ENCODE assay signal across 21 mouse cellular contexts in the genomic region with DNA sequence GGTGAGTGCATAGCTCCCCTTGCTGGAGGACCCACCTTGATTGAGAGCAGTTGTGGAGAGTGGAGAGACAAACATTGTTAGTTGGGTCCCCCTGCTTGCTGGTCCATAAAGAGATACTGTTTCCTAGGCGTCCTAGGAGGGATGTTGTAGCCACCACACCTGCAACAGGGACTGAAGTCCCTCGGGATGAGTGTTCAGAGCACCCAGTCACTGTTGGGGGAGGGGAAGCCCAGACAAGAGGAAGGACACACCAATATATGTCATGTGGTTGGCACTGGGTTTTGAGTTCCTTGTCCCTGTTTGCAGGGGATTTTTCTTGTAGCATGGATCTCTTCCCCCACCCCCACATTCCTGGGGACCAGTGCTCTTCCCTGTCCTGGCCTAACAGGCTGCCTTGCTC. TPM values are rescaled to one million over a fixed set of nuclear protein-coding genes. Genes with fewer than 3 reads are reported as not detected.
DNase-seq lines count a peak whose midpoint lies in the region; ATAC-seq and TF ChIP-seq lines count a peak whose summit lies in the region.
"Had no signal": no experiment of that assay in that cellular context is flagged by ENCODE, and none has a peak within 500 bp of the region (broad histone marks: within the 10 kb centered on the region; RNA-seq: fewer than 3 reads in every experiment).

No protein-coding gene starts in this region.

- peaks cover 47% of the 10 kb centered on the region for H3K4me1 ChIP-seq in megakaryocyte, embryonic 14.5 days
- H3K4me1 ChIP-seq in CH12.LX (ENCODE audit: control insufficient read depth in 1 of 2, insufficient read depth in 2 of 2) = peaks cover 8 to 38% of the 10 kb centered on the region in 2 experiments

- no peak for TF ChIP-seq POLR2A in CH12.LX (IDR thresholded peaks at IDR 0.05; ENCODE audit: low read depth, low read length)

- TF ChIP-seq EP300 in CH12.LX (IDR thresholded peaks at IDR 0.05; ENCODE audit: low read length) = no peak

- no peak for TF ChIP-seq CTCF in CH12.LX (conservative IDR thresholded peaks at IDR 0.05 in 1 of 2, IDR thresholded peaks at IDR 0.05 in 1 of 2; ENCODE audit: low read depth in 2 of 2, low read length in 2 of 2)

- no peaks in the 10 kb centered on the region for H3K27me3 ChIP-seq in megakaryocyte, embryonic 14.5 days (replicated peaks)
- H3K27me3 ChIP-seq in CH12.LX (replicated peaks) = no peaks in the 10 kb centered on the region
- H3K27me3 ChIP-seq: embryonic facial prominence, embryonic 12.5 days; forebrain, embryonic 13.5 days; forebrain, embryonic 15.5 days had no signal

- no peak overlapping the region for H3K4me2 ChIP-seq in CH12.LX (ENCODE audit: insufficient read depth, low read depth, poor library complexity, severe bottlenecking)
- H3K4me2 ChIP-seq: embryonic facial prominence, embryonic 12.5 days; forebrain, embryonic 13.5 days; forebrain, embryonic 15.5 days had no signal

- H3K9me3 ChIP-seq in megakaryocyte, embryonic 14.5 days = no peaks in the 10 kb centered on the region
- H3K9me3 ChIP-seq in CH12.LX (replicated peaks; ENCODE audit: low read length) = no peaks in the 10 kb centered on the region
- H3K9me3 ChIP-seq: embryonic facial prominence, embryonic 10.5 days; embryonic facial prominence, embryonic 12.5 days; forebrain, embryonic 13.5 days; forebrain, embryonic 15.5 days had no signal

- peak; percentile 4 for TF ChIP-seq RAD21 in CH12.LX (IDR thresholded peaks at IDR 0.05; ENCODE audit: low read depth, low read length)

- peaks cover 96% of the 10 kb centered on the region for H3K36me3 ChIP-seq in megakaryocyte, embryonic 14.5 days (replicated peaks; ENCODE audit: low read length)
- peaks cover 77 to 100% of the 10 kb centered on the region in 2 experiments for H3K36me3 ChIP-seq in CH12.LX (replicated peaks in 1 of 2; ENCODE audit: control insufficient read depth in 1 of 2, insufficient read depth in 1 of 2, low read length in 1 of 2)
- H3K36me3 ChIP-seq: embryonic facial prominence, embryonic 10.5 days; embryonic facial prominence, embryonic 12.5 days; forebrain, embryonic 15.5 days had no signal

- DNase-seq in heart, adult 11 months = peak; percentile 78
- DNase-seq in heart, postnatal 25 days (ENCODE audit: low spot score) = no peak
- DNase-seq in CH12.LX (ENCODE audit: extremely low read depth) = peak; percentile 52
- no peak for DNase-seq in right cerebral cortex, postnatal 14 days
- DNase-seq: adrenal gland, adult 2 months; adrenal gland, postnatal 10 days; adrenal gland, postnatal 25 days; B cell, adult 2 months; cerebellum, adult 11 months; cerebellum, adult 18-20 months; cerebellum, adult 8-10 months; cerebellum, adult 9-11 months; cerebellum, postnatal 25 days; forebrain, postnatal 0 days had no signal

- in situ Hi-C loops in CH12.LX (cut with MboI; ENCODE audit: low pct_ligation_motif_present, low pct_unique_long_range_greater_than_20kb, low sequenced_read_pairs) = no loop called here

- no peak overlapping the region for H3K9ac ChIP-seq in CH12.LX (ENCODE audit: insufficient read depth, low read depth)
- H3K9ac ChIP-seq: embryonic facial prominence, embryonic 12.5 days; forebrain, embryonic 13.5 days; forebrain, embryonic 15.5 days; forebrain, postnatal 0 days had no signal

- H3K27ac ChIP-seq in CH12.LX (ENCODE audit: insufficient read depth, low read depth) = no peak overlapping the region
- H3K27ac ChIP-seq: embryonic facial prominence, embryonic 10.5 days; embryonic facial prominence, embryonic 12.5 days; forebrain, embryonic 13.5 days; forebrain, embryonic 15.5 days had no signal

- dilution Hi-C loops in CH12.LX (cut with MboI; ENCODE audit: extremely low pct_ligation_motif_present, extremely low pct_unique_long_range_greater_than_20kb, low sequenced_read_pairs) = no loop called here

- intact Hi-C loops in heart, postnatal 25 days (cut with DNase I) = no loop called here

- peak overlapping the region; percentile 18 for H3K4me3 ChIP-seq in megakaryocyte, embryonic 14.5 days (replicated peaks)
- H3K4me3 ChIP-seq in CH12.LX (replicated peaks in 1 of 3; ENCODE audit: low read depth in 2 of 3, low read length in 2 of 3, poor library complexity in 1 of 3) = no peak overlapping the region
- H3K4me3 ChIP-seq: embryonic facial prominence, embryonic 10.5 days; embryonic facial prominence, embryonic 12.5 days; forebrain, embryonic 13.5 days; forebrain, embryonic 15.5 days had no signal

- no peak for ATAC-seq in megakaryocyte, adult 5-6 weeks (ENCODE audit: poor library complexity, severe bottlenecking)
- ATAC-seq: CD4-positive, CD25-positive, alpha-beta regulatory T cell, adult 4 months; forebrain, embryonic 13.5 days; forebrain, embryonic 15.5 days; forebrain, postnatal 0 days had no signal

- no peaks in the 10 kb centered on the region for H3K79me2 ChIP-seq in CH12.LX (replicated peaks; ENCODE audit: control insufficient read depth, extremely low read depth, insufficient read depth, poor library complexity, severe bottlenecking)

TF ChIP-seq in CH12.LX, 34 proteins besides CTCF, POLR2A, EP300 and RAD21:
- TF ChIP-seq MYC (IDR thresholded peaks at IDR 0.05; ENCODE audit: low read depth, low read length) (no peak), MAX (IDR thresholded peaks at IDR 0.05; ENCODE audit: low read length) (no peak), TCF12 (IDR thresholded peaks at IDR 0.05; ENCODE audit: low read depth, low read length) (no peak), SMC3 (IDR thresholded peaks at IDR 0.05; ENCODE audit: low read depth, low read length) (no peak; the same call in 1 of the 2 replicates), ZKSCAN1 (IDR thresholded peaks at IDR 0.05; ENCODE audit: borderline replicate concordance, low read depth, low read length) (no peak), E2F4 (IDR thresholded peaks at IDR 0.05; ENCODE audit: insufficient replicate concordance, low read depth, low read length) (no peak), RCOR1 (conservative IDR thresholded peaks at IDR 0.05; ENCODE audit: low read depth, low read length) (no peak), PAX5 (IDR thresholded peaks at IDR 0.05; ENCODE audit: low read length) (no peak), ELF1 (IDR thresholded peaks at IDR 0.05; ENCODE audit: low read depth, low read length) (no peak), ZMIZ1 (IDR thresholded peaks at IDR 0.05; ENCODE audit: low read depth, low read length) (no peak), GABPA (IDR thresholded peaks at IDR 0.05; ENCODE audit: insufficient replicate concordance, low read depth, low read length) (no peak), USF2 (conservative IDR thresholded peaks at IDR 0.05; ENCODE audit: low read depth, low read length) (no peak), USF1 (IDR thresholded peaks at IDR 0.05; ENCODE audit: low read depth, low read length) (no peak), UBTF (IDR thresholded peaks at IDR 0.05; ENCODE audit: low read depth, low read length) (no peak), CHD1 (IDR thresholded peaks at IDR 0.05; ENCODE audit: low read depth, low read length) (no peak), NRF1 (IDR thresholded peaks at IDR 0.05; ENCODE audit: low read depth, low read length) (no peak), TBP (conservative IDR thresholded peaks at IDR 0.05; ENCODE audit: low read depth, low read length) (no peak)

RNA-seq across cellular contexts. Expression of gene Parvg, which starts 17.1 kb away (rescaled TPM):
- total RNA-seq in heart, postnatal 25 days (2021) = 1 to 10 TPM; 1.3 to 1.4 TPM
- 11.6 and 38.7 TPM in 2 replicates for polyA plus RNA-seq in megakaryocyte, embryonic 14.5 days (2012; ENCODE audit: insufficient read depth, low replicate concordance)
- total RNA-seq in megakaryocyte, adult 5-6 weeks (2015) = 54.9 and 59.6 TPM in 2 replicates
- total RNA-seq in megakaryocyte, adult 5-6 weeks (2017) = 147 and 225 TPM in 2 replicates
- total RNA-seq in CH12.LX (2012; rRNA removed) (71.0 and 93.7 TPM in 2 replicates), CH12.LX (2014; rRNA removed) (96.0 and 98.3 TPM in 2 replicates)
- 131 and 140 TPM in 2 replicates for polyA plus RNA-seq in CH12.LX (2012; ENCODE audit: insufficient read length, low read depth)

Comparison
In these comparisons a context has a peak if more than half of its experiments do, and no peak if none do; other contexts are left out.
1. DNase-seq: peak in heart, adult 11 months (single experiment) and CH12.LX (single experiment); none in heart, postnatal 25 days (single experiment) and right cerebral cortex, postnatal 14 days (single experiment).
2. RNA of gene Parvg, which starts 17.1 kb away (total RNA-seq): 54.9 to 225 TPM in megakaryocyte, adult 5-6 weeks and 71.0 to 98.3 TPM in CH12.LX; 1.3 to 1.4 TPM in heart, postnatal 25 days; every median in the first group is over 10 times any median in the second.